Mouse (Mus musculus): ENCODE measurements around the gene Cdh20. TPM values are rescaled to one million over a fixed set of nuclear protein-coding genes. Genes with fewer than 3 reads are reported as not detected.

The Cdh20 gene
- polyA plus RNA-seq, 1 experiment from 2014 or later, result 2.3 TPM

GRCm38 (mm10) chr1:104848920-104849272, 80.6 kb downstream of the Cdh20 start:
- ATAC-seq (ENCODE audit: low read depth), result no peak
- H3K9me3 ChIP-seq (ENCODE audit: control insufficient read depth, low read length), result no peaks in the 10 kb centered on the region
- no peak overlapping the region for H3K27ac ChIP-seq (ENCODE audit: low read depth, low read length)
- H3K4me2 ChIP-seq (ENCODE audit: low read depth, low read length), result no peak overlapping the region
- no peak overlapping the region for H3K9ac ChIP-seq (replicated peaks; ENCODE audit: low read depth, low read length)
- no peak overlapping the region for H3K4me3 ChIP-seq (ENCODE audit: low read depth, low read length)
- H3K27me3 ChIP-seq (ENCODE audit: control insufficient read depth, insufficient read depth, low read length), result no peaks in the 10 kb centered on the region
- H3K36me3 ChIP-seq (ENCODE audit: control insufficient read depth, insufficient read depth, low read length), result no peaks in the 10 kb centered on the region
- 40% methylated on average over 4 of the region's 4 CpGs for WGBS
- H3K4me1 ChIP-seq (ENCODE audit: control insufficient read depth, insufficient read depth, low read length), result no peaks in the 10 kb centered on the region

GRCm38 (mm10) chr1:104877384-104877783, 109.1 kb downstream of the Cdh20 start:
- H3K9ac ChIP-seq (replicated peaks; ENCODE audit: low read depth, low read length), result no peak overlapping the region
- H3K4me2 ChIP-seq (ENCODE audit: low read depth, low read length), result no peak overlapping the region
- no peaks in the 10 kb centered on the region for H3K4me1 ChIP-seq (ENCODE audit: control insufficient read depth, insufficient read depth, low read length)
- no peaks in the 10 kb centered on the region for H3K9me3 ChIP-seq (ENCODE audit: control insufficient read depth, low read length)
- no peak overlapping the region for H3K27ac ChIP-seq (ENCODE audit: low read depth, low read length)
- no peak overlapping the region for H3K4me3 ChIP-seq (ENCODE audit: low read depth, low read length)
- WGBS, result 69% methylated on average over 1 of the region's 1 CpGs
- H3K36me3 ChIP-seq (ENCODE audit: control insufficient read depth, insufficient read depth, low read length), result no peaks in the 10 kb centered on the region
- no peak; the same call in 1 of the 2 replicates for ATAC-seq (ENCODE audit: low read depth)
- H3K27me3 ChIP-seq (ENCODE audit: control insufficient read depth, insufficient read depth, low read length), result no peaks in the 10 kb centered on the region

GRCm38 (mm10) chr1:104901815-104902214, 133.5 kb downstream of the Cdh20 start:
- Histone ChIP-seq H3K27me3 (ENCODE audit: control insufficient read depth, insufficient read depth, low read length) (no peaks in the 10 kb centered on the region), H3K27ac (ENCODE audit: low read depth, low read length) (no peak overlapping the region), H3K9me3 (ENCODE audit: control insufficient read depth, low read length) (no peaks in the 10 kb centered on the region), H3K4me2 (ENCODE audit: low read depth, low read length) (no peak overlapping the region), H3K4me1 (ENCODE audit: control insufficient read depth, insufficient read depth, low read length) (no peaks in the 10 kb centered on the region), H3K9ac (replicated peaks; ENCODE audit: low read depth, low read length) (no peak overlapping the region), H3K36me3 (ENCODE audit: control insufficient read depth, insufficient read depth, low read length) (no peaks in the 10 kb centered on the region), H3K4me3 (ENCODE audit: low read depth, low read length) (no peak overlapping the region)
- ATAC-seq (ENCODE audit: low read depth), result no peak

GRCm38 (mm10) chr1:104903409-104903808, 135.1 kb downstream of the Cdh20 start:
- Histone ChIP-seq H3K27ac (ENCODE audit: low read depth, low read length) (no peak overlapping the region), H3K36me3 (ENCODE audit: control insufficient read depth, insufficient read depth, low read length) (no peaks in the 10 kb centered on the region), H3K9me3 (ENCODE audit: control insufficient read depth, low read length) (no peaks in the 10 kb centered on the region), H3K4me3 (ENCODE audit: low read depth, low read length) (no peak overlapping the region), H3K4me2 (ENCODE audit: low read depth, low read length) (no peak overlapping the region), H3K9ac (replicated peaks; ENCODE audit: low read depth, low read length) (no peak overlapping the region), H3K4me1 (ENCODE audit: control insufficient read depth, insufficient read depth, low read length) (no peaks in the 10 kb centered on the region), H3K27me3 (ENCODE audit: control insufficient read depth, insufficient read depth, low read length) (no peaks in the 10 kb centered on the region)
- WGBS, result 81% methylated on average over 5 of the region's 5 CpGs
- no peak for ATAC-seq (ENCODE audit: low read depth)

GRCm38 (mm10) chr1:104912407-104912806, 144.1 kb downstream of the Cdh20 start:
- Histone ChIP-seq H3K9me3 (ENCODE audit: control insufficient read depth, low read length) (no peaks in the 10 kb centered on the region), H3K9ac (replicated peaks; ENCODE audit: low read depth, low read length) (no peak overlapping the region), H3K4me3 (ENCODE audit: low read depth, low read length) (no peak overlapping the region), H3K27ac (ENCODE audit: low read depth, low read length) (no peak overlapping the region), H3K4me1 (ENCODE audit: control insufficient read depth, insufficient read depth, low read length) (no peaks in the 10 kb centered on the region), H3K4me2 (ENCODE audit: low read depth, low read length) (no peak overlapping the region), H3K27me3 (ENCODE audit: control insufficient read depth, insufficient read depth, low read length) (no peaks in the 10 kb centered on the region), H3K36me3 (ENCODE audit: control insufficient read depth, insufficient read depth, low read length) (no peaks in the 10 kb centered on the region)
- no peak for ATAC-seq (ENCODE audit: low read depth)
- 62% methylated on average over 3 of the region's 3 CpGs for WGBS

- H3K4me2 ChIP-seq (ENCODE audit: low read depth, low read length), result no peak overlapping the region
- H3K4me1 ChIP-seq (ENCODE audit: control insufficient read depth, insufficient read depth, low read length), result no peaks in the 10 kb centered on the region
- H3K9me3 ChIP-seq (ENCODE audit: control insufficient read depth, low read length), result no peaks in the 10 kb centered on the region
- 24% methylated on average over 2 of the region's 2 CpGs for WGBS
- ATAC-seq (ENCODE audit: low read depth), result no peak; the same call in 1 of the 2 replicates
- no peaks in the 10 kb centered on the region for H3K36me3 ChIP-seq (ENCODE audit: control insufficient read depth, insufficient read depth, low read length)
- no peak overlapping the region for H3K27ac ChIP-seq (ENCODE audit: low read depth, low read length)
- H3K4me3 ChIP-seq (ENCODE audit: low read depth, low read length), result no peak overlapping the region
- H3K27me3 ChIP-seq (ENCODE audit: control insufficient read depth, insufficient read depth, low read length), result no peaks in the 10 kb centered on the region
- no peak overlapping the region for H3K9ac ChIP-seq (replicated peaks; ENCODE audit: low read depth, low read length)
These were observed 148.2 kb downstream of the Cdh20 start for GRCm38 (mm10) chr1:104916507-104916906.

- 29% methylated on average over 1 of the region's 1 CpGs for WGBS
- no peak overlapping the region for H3K4me2 ChIP-seq (ENCODE audit: low read depth, low read length)
- no peaks in the 10 kb centered on the region for H3K27me3 ChIP-seq (ENCODE audit: control insufficient read depth, insufficient read depth, low read length)
- H3K9me3 ChIP-seq (ENCODE audit: control insufficient read depth, low read length), result no peaks in the 10 kb centered on the region
- H3K4me3 ChIP-seq (ENCODE audit: low read depth, low read length), result no peak overlapping the region
- H3K27ac ChIP-seq (ENCODE audit: low read depth, low read length), result no peak overlapping the region
- ATAC-seq (ENCODE audit: low read depth), result no peak
- no peak overlapping the region for H3K9ac ChIP-seq (replicated peaks; ENCODE audit: low read depth, low read length)
- no peaks in the 10 kb centered on the region for H3K4me1 ChIP-seq (ENCODE audit: control insufficient read depth, insufficient read depth, low read length)
- no peaks in the 10 kb centered on the region for H3K36me3 ChIP-seq (ENCODE audit: control insufficient read depth, insufficient read depth, low read length)
These were observed 149.0 kb downstream of the Cdh20 start for GRCm38 (mm10) chr1:104917307-104917836.

GRCm38 (mm10) chr1:104933051-104933450, 164.7 kb downstream of the Cdh20 start:
- Histone ChIP-seq H3K9me3 (ENCODE audit: control insufficient read depth, low read length) (no peaks in the 10 kb centered on the region), H3K4me1 (ENCODE audit: control insufficient read depth, insufficient read depth, low read length) (no peaks in the 10 kb centered on the region), H3K4me2 (ENCODE audit: low read depth, low read length) (no peak overlapping the region), H3K36me3 (ENCODE audit: control insufficient read depth, insufficient read depth, low read length) (no peaks in the 10 kb centered on the region), H3K4me3 (ENCODE audit: low read depth, low read length) (no peak overlapping the region), H3K9ac (replicated peaks; ENCODE audit: low read depth, low read length) (no peak overlapping the region), H3K27me3 (ENCODE audit: control insufficient read depth, insufficient read depth, low read length) (no peaks in the 10 kb centered on the region), H3K27ac (ENCODE audit: low read depth, low read length) (no peak overlapping the region)
- WGBS, result 50% methylated on average over 7 of the region's 7 CpGs
- ATAC-seq (ENCODE audit: low read depth), result no peak

GRCm38 (mm10) chr1:104936966-104937365, 168.6 kb downstream of the Cdh20 start:
- H3K9ac ChIP-seq (replicated peaks; ENCODE audit: low read depth, low read length), result no peak overlapping the region
- H3K36me3 ChIP-seq (ENCODE audit: control insufficient read depth, insufficient read depth, low read length), result no peaks in the 10 kb centered on the region
- no peaks in the 10 kb centered on the region for H3K9me3 ChIP-seq (ENCODE audit: control insufficient read depth, low read length)
- no peak for ATAC-seq (ENCODE audit: low read depth)
- WGBS, result 88% methylated on average over 4 of the region's 4 CpGs
- no peak overlapping the region for H3K27ac ChIP-seq (ENCODE audit: low read depth, low read length)
- H3K4me2 ChIP-seq (ENCODE audit: low read depth, low read length), result no peak overlapping the region
- no peaks in the 10 kb centered on the region for H3K27me3 ChIP-seq (ENCODE audit: control insufficient read depth, insufficient read depth, low read length)
- H3K4me3 ChIP-seq (ENCODE audit: low read depth, low read length), result no peak overlapping the region
- no peaks in the 10 kb centered on the region for H3K4me1 ChIP-seq (ENCODE audit: control insufficient read depth, insufficient read depth, low read length)

GRCm38 (mm10) chr1:104939156-104939555, 170.8 kb downstream of the Cdh20 start:
- H3K27ac ChIP-seq (ENCODE audit: low read depth, low read length), result no peak overlapping the region
- no peaks in the 10 kb centered on the region for H3K4me1 ChIP-seq (ENCODE audit: control insufficient read depth, insufficient read depth, low read length)
- no peak overlapping the region for H3K4me3 ChIP-seq (ENCODE audit: low read depth, low read length)
- no peak for ATAC-seq (ENCODE audit: low read depth)
- no peaks in the 10 kb centered on the region for H3K36me3 ChIP-seq (ENCODE audit: control insufficient read depth, insufficient read depth, low read length)
- H3K27me3 ChIP-seq (ENCODE audit: control insufficient read depth, insufficient read depth, low read length), result no peaks in the 10 kb centered on the region
- H3K4me2 ChIP-seq (ENCODE audit: low read depth, low read length), result no peak overlapping the region
- no peaks in the 10 kb centered on the region for H3K9me3 ChIP-seq (ENCODE audit: control insufficient read depth, low read length)
- no peak overlapping the region for H3K9ac ChIP-seq (replicated peaks; ENCODE audit: low read depth, low read length)
